Mouse (Mus musculus) sigmoid colon, adult 10 weeks (tissue): ENCODE results near the gene Zfp827. TPM values are rescaled to one million over a fixed set of nuclear protein-coding genes. Genes with fewer than 3 reads are reported as not detected.

Experiments
- polyA plus RNA-seq: library from polyadenylated mRNA; stranded (reverse); fragments of 350-450 nt; fragmentation: Illumina TruSeq; extraction: RNeasy Lipid Tissue Mini Kit (QIAGEN cat#74804); gene quantifications from one replicate; pipeline ENCODE4 v1.2.3, GENCODE M21; 2014; ENCODE audit warnings: low read depth, low replicate concordance

The Zfp827 gene
- polyA plus RNA-seq: 8.1 TPM

DNA sequence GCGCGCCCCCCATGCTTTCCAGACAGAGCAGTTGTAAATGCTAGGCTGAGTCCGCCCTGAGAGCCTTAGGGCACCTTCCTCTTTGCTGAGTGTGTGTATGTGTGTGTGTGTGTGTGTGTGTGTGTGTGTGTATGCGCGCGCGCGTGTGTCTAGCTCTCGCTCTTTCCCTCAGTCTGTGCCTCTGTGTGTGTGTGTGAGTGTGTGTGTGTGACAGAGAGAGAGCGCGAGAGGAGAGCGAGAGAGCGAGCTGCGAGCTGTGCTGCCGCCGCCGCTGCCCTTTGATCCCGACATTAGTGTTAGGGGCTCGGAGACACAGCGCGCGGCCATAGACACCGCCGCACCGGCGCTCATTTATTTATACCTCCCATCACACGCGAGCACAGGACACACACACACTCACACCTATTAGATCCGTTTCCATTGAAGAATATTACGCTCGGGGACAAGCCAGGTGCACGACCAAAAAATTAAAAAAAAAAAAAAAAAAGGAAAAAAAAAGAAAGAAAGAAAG lies at the start of gene Zfp827:
TSS of gene Zfp827 (plus strand) at position 461 of the 511 bp plus-strand sequence.

Other genes starting within 250 kb of the Zfp827 start
- 68.2 TPM for gene Lsm6, start 207.3 kb upstream of the Zfp827 start, polyA plus RNA-seq
- gene 1700011L22Rik, start 220.1 kb downstream of the Zfp827 start, polyA plus RNA-seq: not detected